Mouse (Mus musculus) left cerebral cortex, postnatal 36 days (tissue): ENCODE data around the gene Igfbp5. TPM values are rescaled to one million over a fixed set of nuclear protein-coding genes. Genes with fewer than 3 reads are reported as not detected.

Experiments used
- DNase-seq, 2 experiments: peaks; one replicate each; pipeline ENCODE4 v3.0.0; 2021 to 2022; ENCODE audit warnings: low spot score in 2 of 2, mixed read lengths in 1 of 2
- intact Hi-C: fragments of 180-260 bp; cut with DNase I; formaldehyde crosslinking; loops from one replicate; pipeline ENCODE4 v1.15.1; 2025
- total RNA-seq, 2 experiments: library from RNA; stranded (reverse); gene quantifications; 2 replicates each; pipeline ENCODE4 v1.2.3; 2021

Igfbp5 gene
- total RNA-seq, 2 experiments from 2014 or later = 52.4 to 61.4 TPM

DNA sequence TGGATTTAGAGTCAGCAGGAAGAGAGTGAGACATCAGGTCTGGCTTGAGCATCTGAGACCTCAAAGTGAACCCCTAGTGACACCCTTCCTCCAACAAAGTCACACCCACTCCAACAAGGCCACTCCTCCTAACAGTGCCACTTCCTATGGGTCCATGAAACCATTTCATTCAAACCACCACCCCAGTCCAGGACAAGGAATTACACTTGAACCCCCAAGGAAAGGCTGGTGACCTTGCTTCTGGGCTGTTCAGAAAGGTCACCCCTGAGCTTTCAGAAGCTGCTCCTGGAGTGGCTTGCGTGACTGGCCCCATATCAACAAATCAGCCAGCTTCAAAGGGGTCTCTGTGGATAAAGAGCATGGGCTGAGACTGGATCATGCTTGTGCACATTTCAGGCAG, 20.9 kb downstream of the Igfbp5 start:
- intact Hi-C loops = loop anchor here (5.0 kb wide), 1 partner anchor 541 kb away; no protein-coding TSS in a partner anchor
- DNase-seq = no peak

DNA sequence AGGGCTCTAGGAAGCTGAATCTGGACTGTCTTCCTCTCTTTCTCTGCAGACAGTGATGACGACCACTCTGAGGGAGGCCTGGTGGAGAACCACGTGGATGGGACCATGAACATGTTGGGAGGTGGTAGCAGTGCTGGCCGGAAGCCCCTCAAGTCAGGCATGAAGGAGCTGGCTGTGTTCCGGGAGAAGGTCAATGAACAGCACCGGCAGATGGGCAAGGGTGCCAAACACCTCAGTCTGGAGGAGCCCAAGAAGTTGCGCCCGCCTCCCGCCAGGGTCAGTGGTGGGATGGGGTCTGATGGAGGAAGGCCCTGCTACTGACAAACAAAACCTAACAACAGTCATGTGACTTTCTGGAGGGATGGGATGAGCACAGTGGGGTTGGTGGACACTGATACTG, 25.6 kb downstream of the Igfbp5 start:
- DNase-seq = no peak
- intact Hi-C loops = loop anchor here (5.0 kb wide), 1 partner anchor 232 kb away; no protein-coding TSS in a partner anchor

DNA sequence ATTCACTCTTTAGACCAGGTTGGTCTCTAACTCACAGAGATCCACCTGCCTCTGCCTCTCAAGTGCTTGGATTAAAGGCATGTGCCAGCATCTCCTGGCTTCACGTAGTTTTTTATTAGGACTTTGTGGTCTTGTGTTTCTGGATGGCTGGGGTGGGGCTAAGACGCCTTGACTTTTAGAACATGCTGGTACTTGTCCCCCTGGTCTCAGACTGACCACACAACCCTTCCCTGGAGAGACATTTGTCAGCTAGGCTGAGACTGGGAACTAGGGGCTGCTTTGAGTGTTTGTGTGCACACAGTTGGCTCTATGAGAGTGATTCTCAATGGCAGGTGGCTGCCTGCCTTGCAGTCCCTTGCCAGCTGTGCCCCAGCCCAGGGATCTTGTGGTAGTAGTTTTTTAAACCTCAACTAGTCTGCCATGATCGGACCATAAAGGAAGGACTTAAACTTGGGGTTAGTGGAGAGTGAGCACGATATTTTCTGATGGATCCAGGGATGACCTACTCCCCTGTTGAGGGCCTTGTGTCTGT, 26.8 kb downstream of the Igfbp5 start:
- intact Hi-C loops = loop anchor here (5.0 kb wide), 1 partner anchor 231 kb away; no protein-coding TSS in a partner anchor
- DNase-seq = no peak

DNA sequence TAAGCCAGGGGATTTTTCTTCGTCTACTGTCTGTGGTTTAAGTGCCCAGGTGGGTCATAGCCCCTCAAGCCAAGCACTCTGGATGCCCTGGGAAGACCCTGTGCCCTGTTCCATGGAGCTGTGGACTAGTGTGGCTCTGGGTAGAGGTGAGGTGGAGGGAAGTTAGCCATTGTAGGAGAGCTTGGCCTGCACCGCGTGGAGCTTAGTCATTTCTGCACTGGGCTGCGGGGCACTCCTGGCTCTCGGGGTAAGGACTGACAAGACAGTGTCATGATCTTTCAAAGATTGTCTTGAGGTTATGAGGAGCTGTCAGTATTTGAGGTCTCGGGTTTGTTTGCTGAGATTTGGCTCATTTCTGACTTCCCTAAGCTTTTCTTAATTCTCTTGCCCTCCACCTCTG, 30.0 kb downstream of the Igfbp5 start:
- intact Hi-C loops = loop anchor here (5.0 kb wide), 1 partner anchor 227 kb away; no protein-coding TSS in a partner anchor
- DNase-seq = no peak

DNA sequence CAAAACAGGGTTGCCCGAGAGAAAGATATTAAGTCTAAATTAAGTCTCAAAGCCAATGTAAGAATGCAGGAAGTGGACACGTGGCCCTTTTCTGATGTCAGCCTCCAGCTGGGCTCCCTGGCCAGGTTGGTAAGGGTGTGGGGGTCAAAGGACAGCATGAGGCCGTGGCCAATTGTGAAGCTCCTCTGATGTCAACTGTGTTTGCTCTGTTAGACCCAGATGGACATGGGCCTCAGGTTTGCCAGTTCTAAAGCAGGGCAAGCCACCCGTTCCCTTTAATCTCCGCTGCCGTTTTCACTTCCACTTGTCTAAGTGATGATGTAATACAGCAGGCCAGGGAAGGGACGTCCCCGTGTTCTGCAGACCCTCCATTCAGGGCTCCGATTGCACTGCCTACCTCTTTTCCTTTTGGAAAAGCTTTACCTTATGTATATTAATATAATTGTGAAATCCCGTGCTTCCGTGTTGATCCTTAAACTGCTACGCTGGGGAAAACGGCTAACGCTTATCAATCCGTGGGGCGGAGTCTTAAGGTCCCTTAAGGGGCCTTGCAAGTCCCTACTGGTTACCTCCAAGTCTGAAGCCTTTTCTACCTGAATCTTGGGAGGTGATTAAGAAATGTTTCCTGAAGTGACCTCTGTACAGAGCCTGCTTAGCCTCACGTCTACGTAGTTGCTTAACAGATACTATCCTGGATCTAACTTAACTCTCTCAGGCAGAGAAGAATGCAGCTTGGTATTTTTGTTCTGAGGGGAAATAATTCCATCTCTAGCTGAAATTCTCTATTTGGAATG, 31.8 kb downstream of the Igfbp5 start:
- intact Hi-C loops = no loop called here
- DNase-seq = no peak

DNA sequence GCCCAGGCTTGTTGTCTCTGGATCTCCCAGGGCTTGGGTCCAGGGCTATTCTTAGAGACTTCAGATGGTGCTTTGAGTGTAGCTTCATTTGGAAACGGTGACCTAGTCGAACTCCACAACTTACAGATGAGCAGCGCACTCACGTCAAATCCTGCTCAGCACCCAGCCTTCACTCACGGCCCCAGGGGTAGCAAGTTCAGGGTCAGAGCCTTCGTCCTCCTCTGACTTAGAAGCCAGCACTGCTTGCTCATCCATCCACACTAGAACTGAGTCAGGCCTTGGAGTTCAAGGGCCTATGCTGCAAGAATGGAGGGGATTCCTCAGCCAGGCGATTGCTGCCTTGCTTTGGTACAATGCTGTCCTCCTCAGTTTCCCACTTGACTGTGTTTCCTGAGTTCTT, 34.9 kb downstream of the Igfbp5 start:
- intact Hi-C loops = no loop called here
- no peak for DNase-seq

DNA sequence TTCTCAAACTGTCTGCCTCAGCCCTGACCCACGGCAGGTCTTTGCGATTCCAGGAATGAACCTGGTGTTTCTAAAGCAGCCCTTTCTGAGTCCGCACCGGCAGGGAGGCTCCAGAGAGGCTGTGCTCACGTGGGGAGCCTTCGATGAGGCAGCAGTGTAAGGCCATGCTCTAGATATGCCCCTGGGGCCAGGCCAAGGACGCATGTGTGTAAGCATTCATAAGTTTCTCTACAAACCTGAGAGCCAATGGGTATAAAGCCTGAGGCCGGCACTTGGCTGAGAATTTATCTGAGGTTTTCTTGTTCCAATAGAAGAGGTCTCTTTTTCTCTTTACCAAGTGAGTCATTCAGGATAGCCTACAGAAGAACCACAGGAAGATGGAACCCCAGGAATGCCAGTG, 35.3 kb downstream of the Igfbp5 start:
- no peak for DNase-seq
- intact Hi-C loops = no loop called here

DNA sequence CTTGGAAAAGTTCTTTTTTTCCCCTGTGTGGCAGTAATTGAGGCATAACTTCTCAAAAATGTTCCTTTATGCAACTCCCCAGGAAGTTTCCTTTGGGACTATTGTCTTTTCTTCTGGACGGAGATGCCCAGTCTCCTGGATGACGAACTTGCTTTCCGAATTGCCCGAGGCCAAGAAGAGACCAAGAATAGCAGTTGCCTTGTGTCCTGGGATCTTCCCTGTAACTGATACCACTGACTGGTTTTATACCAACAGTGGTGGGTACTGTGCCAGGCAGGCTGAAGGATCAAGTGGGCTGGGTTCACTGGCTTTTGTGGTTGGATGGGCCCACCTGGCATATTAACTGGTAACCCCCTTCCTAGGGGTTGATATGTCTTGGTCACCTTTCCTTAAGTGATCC, 41.1 kb downstream of the Igfbp5 start:
- intact Hi-C loops = no loop called here
- no peak for DNase-seq

DNA sequence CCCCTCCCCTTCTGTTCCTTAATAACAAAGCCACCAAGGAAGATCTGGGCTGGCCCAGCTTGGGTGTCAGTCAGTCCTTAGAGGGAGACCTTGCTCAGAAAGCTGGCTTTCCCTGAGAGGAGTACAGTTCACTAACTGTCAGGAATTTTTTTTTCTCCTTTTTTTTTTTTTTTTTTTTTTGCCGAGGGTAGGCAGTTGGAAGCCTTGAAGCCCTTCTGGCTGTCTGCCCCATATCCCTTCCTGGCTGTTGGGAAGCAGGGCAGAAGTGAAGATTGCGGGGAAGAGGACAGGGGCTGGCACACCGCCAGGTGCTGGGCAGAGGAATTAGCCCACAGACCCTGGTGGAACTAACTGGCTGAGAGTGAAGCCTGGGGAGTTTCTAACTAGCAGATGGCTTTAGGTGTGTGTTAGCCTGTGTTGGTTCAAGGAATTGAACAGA, 42.0 kb downstream of the Igfbp5 start:
- intact Hi-C loops = no loop called here
- no peak for DNase-seq

DNA sequence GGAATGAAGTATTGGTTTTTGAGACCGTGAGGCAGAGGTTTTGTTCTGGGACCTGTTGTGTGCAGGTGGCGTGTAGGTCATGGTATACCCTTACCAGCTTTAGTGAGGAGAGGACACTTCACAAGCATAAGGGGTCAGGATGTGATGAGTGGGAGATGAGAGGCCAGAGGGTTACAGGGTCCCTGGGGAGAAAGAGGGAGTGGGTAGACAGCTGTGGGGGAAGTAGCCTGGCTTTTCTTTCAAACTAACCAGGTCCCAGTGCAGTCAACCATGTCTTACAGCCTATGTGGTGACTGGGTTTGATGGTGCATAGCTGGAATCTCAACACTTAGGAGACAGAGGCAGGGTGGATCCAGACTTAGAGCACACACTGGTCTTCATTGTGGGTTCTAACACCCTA, 44.2 kb downstream of the Igfbp5 start:
- DNase-seq = no peak
- intact Hi-C loops = no loop called here

DNA sequence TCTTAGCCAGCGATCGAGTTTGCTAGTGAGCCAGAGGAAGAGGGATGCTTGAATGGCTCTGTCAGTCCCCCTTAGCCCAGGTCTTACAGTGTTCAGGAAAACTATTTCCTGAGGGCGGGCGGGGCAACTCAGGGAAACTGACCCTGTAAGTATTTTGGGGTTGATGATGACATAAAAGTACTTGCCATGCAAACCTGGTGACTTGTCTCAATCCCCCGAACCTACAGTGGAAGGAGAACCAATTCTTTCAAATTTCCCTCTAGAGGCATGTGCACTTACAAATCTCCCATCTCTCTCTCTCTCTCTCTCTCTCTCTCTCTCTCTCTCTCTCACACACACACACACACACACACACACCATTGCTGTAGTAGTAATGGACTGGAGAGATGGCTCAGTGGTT, 45.8 kb downstream of the Igfbp5 start:
- DNase-seq = no peak
- intact Hi-C loops = loop anchor here (5.0 to 10.0 kb wide), 2 partner anchors 77 to 94 kb away; no protein-coding TSS in a partner anchor

DNA sequence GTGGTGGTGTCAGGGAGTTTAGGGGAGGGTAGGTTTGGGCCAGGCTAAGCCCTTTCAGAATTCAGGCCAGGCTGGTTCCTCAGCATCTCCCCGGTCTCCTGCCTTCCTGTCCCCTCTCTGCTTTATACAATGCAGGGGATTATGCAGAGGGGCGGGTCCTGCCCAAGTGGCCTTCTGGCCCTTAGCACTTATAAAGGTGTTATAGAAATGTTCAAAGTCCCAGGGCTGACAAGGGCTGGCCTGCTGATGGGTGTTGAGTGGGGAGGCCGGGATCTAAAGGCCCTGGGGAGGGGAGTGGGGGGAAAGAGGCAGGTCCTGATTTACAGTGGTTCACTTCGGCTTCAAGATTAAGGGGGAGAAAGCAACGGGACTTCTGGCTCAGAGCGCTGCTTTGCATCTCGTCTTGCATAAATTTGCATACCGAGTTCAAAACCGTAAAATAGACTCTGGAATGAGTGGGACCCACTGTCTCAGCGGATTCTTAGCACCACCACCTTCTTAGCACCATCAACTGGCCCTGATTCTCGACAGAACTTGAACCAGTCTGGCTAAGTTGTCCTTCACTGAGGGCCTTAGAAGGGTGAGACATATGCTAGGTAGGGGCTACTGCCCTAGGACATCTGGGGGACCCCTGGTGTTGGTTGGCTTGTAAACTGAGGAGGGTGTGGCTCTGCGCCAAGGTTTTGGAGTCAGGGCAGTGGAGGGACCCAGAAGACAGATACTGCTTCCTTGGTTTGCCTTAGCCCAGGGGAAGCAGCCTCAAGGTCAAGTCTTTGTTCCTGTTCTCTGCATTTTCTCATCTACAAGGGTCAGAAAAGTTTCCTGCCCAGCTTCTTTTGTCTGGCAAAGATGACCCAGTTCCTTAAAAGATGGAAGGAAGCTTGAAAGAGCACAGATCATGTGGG, 47.0 kb downstream of the Igfbp5 start:
- DNase-seq = no peak

DNA sequence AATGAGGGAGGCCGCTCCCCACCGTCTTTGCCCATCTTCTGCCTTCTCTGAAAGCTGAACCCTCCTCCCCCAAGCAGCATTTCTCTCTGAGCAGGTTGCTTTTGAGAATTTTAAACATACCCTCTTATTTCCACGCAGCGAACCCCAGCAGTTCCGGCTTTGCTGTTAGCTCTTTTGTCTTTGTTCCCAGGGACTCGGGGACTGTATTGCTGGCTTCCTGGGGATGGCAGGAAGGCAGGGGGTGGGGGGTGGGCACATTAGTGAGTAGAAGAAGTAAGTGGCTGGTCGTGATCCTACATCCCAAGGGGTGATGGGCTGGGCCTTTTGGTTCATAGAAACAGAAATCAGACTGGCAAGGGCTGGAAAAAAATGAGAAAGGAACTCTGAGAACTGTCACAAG, 47.8 kb downstream of the Igfbp5 start:
- intact Hi-C loops = loop anchor here (5.0 to 10.0 kb wide), 2 partner anchors 75 to 92 kb away; no protein-coding TSS in a partner anchor
- DNase-seq = no peak

More for the DNA sequence above, 47.0 kb downstream of the Igfbp5 start:
- intact Hi-C loops = loop anchor here (5.0 to 10.0 kb wide), 2 partner anchors 75 to 93 kb away; no protein-coding TSS in a partner anchor

DNA sequence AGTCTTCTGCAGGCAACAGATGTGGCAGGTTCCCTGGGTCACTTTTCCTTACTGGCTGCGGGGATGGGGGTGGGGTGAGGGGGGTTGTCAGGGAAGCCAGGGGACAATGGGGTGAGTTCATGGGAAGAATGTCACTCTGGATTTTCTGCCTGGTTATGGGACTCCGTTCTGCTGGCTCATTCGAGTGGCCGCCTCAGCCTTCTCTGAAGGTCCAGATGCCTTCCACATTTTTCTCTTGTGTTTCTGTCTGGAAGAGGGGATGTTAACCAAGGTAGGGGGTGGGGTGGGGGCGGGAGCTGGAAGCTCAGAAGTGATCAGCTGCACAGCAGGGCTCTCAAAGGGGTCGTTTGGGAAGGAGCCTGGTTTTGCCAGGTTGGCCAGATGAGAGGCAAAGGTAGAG, 48.2 kb downstream of the Igfbp5 start:
- DNase-seq = no peak
- intact Hi-C loops = loop anchor here (5.0 to 10.0 kb wide), 2 partner anchors 74 to 92 kb away; no protein-coding TSS in a partner anchor

DNA sequence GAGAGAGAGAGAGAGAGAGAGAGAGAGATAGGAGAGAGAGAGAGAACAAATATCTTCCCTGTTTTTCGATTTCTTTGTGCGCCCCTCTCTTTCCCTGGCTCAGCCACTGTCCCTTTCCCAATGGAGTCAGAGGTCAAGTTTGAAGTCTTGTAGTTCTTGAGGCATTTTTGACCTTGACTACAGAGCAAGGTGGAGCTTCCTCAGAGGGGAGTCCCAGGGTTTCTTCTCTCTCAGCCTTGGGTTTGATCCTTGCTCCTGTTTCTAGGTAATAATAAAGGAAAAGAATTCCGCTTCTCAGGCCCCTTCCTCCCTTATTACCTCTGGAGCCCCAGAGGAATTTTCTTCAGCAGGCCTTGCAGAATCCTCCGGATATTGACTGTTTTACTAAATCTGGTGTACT, 48.8 kb downstream of the Igfbp5 start:
- no peak for DNase-seq
- intact Hi-C loops = loop anchor here (5.0 to 10.0 kb wide), 2 partner anchors 74 to 91 kb away; no protein-coding TSS in a partner anchor

DNA sequence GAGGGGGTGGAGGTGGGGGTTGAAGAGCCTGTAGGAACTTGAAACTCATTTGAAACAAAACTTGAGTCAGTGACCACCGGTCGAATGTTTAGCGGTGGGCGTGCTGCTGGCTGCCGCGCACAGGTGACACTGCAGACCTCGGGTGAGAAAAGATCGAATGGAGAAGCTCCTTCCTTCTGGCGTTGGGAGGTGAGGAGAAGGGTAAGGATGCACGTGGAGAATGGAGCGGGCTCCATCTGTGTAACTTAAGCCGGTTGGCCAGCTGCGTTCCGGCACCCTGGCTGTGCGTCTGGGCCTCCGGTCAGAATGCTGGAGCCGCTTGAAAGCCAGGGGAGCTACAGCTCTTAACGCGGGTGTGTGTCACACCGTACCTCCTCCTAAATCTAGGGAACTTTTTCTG, 49.4 kb downstream of the Igfbp5 start:
- intact Hi-C loops = loop anchor here (5.0 to 10.0 kb wide), 2 partner anchors 73 to 90 kb away; no protein-coding TSS in a partner anchor
- DNase-seq = no peak

DNA sequence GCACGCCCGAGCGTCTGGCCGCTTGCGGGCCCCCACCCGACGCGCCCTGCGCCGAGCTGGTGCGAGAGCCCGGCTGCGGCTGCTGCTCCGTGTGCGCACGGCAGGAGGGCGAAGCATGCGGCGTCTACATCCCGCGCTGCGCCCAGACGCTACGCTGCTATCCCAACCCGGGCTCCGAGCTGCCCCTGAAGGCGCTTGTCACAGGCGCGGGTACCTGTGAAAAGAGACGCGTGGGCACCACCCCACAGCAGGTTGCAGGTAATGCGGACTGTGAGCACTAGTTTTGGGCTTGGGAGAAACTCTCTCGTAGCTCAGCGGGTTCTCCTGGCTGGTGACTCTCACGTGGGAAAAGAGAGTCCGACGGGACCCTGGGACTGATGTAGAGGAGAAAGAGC, 50.0 kb downstream of the Igfbp5 start:
- peak; percentile 25 to 41 for DNase-seq
- intact Hi-C loops = loop anchor here (5.0 to 10.0 kb wide), 2 partner anchors 72 to 90 kb away; no protein-coding TSS in a partner anchor

DNA sequence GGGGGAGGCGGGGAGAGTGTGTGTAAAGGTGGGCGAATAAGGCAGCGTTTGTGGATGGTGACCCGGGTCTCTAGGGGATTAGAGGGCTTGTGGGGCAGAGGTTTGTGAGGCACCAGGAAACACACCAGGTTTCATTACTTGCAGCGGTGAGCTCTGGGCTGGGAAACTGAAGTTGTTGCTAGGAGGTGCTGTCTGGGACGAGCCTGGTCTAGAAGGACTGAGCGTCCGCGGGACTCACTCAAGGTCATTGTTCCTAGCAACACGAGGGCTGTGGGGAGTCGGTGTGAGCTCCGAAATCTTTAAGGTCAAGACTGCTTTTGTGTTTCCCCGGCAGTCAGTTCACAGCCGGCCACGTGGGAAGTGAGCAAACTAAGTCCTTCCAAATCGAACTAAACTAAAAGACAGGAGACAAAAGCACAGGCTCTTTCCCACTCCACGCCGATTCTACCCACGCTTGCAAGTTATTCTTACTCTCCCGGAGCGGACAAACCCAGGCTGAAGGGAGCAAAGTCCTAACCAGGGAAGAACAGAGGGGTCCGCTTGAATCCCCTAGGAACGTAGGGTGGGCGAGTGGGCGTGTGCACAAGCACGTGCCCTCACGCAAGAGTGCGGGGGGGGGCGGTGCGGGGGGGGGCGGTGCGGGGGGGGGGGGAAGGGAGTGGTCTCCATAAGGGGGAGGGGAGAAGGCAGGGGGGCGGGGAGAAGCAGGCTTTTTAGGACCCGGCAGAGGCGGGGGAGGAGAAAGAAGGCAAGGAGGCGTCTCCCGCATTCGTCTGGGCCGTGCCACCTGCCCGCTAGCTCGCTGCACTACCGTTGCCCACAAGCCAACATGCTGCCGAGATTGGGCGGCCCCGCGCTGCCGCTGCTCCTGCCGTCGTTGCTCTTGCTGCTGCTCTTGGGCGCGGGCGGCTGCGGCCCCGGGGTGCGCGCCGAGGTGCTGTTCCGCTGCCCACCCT, 50.7 kb downstream of the Igfbp5 start, which contains the start of gene Igfbp2:
Gene Igfbp2, plus strand, starts transcription at position 753 of the 956 bp plus-strand sequence.
- intact Hi-C loops = loop anchor here (10.0 kb wide), 1 partner anchor 89 kb away; no protein-coding TSS in a partner anchor
- peak; percentile 26 to 30 for DNase-seq
